Mouse (Mus musculus): Measurements from ENCODE around the gene Ssu2.

DNA sequence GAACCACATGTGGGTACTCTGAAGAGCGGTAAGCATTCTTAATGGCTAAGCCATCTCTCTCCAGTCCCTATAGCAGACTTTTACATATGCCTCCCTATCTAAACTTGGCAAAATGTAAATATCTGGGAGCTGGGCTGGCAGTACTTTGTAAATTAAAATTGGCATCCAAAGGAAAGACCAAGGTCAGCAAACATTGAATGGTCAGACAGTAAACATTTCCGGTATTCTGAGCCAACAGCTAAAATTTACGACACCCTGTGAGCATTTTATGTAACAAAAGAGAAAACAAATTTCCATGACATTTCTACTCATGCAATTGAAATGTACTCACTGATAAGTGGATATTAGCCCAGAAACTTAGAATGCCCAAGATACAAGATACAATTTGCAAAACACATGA is 62.6 kb downstream of the Ssu2 start:
- TF ChIP-seq MAFK (IDR thresholded peaks at IDR 0.05; ENCODE audit: insufficient replicate concordance, low read length) = no peak
- TF ChIP-seq TBP (conservative IDR thresholded peaks at IDR 0.05; ENCODE audit: low read depth, low read length) = no peak
